Mouse (Mus musculus) liver, embryonic 13.5 days (tissue): Measurements from ENCODE around the gene Cep97. TPM values are rescaled to one million over a fixed set of nuclear protein-coding genes. Genes with fewer than 3 reads are reported as not detected.

Experiments used
- ATAC-seq: fragments of 200-750 bp; cut with Nextera tagmentation; 2 replicates; pipeline ENCODE4 v1.8.0; 2017; ENCODE audit warnings: low read depth, mild to moderate bottlenecking, moderate number of reproducible peaks, moderate library complexity
- DNase-seq: peaks from one replicate; pipeline ENCODE4 v3.0.0; 2022
- H3K27ac ChIP-seq: fragments of 300-500 bp; sonication (generic); 2 replicates; pipeline ENCODE4 v1.5.1; 2015; ENCODE audit warnings: moderate library complexity, mild to moderate bottlenecking, inconsistent platforms
- H3K27me3 ChIP-seq: fragments of 300-500 bp; sonication (generic); 2 replicates; pipeline ENCODE4 v1.6.1; 2015; ENCODE audit warnings: mild to moderate bottlenecking, inconsistent platforms
- H3K36me3 ChIP-seq: fragments of 300-500 bp; sonication (generic); 2 replicates; pipeline ENCODE4 v1.6.1; 2015; ENCODE audit warnings: mild to moderate bottlenecking, inconsistent platforms
- H3K4me1 ChIP-seq: fragments of 300-500 bp; sonication (generic); replicated peaks from 2 replicates; pipeline ENCODE4 v1.6.1; 2015; ENCODE audit warnings: inconsistent platforms
- H3K4me2 ChIP-seq: fragments of 300-500 bp; sonication (generic); 2 replicates; pipeline ENCODE4 v1.6.1; 2015; ENCODE audit warnings: inconsistent platforms, mild to moderate bottlenecking, moderate library complexity
- H3K4me3 ChIP-seq: fragments of 300-500 bp; sonication (generic); replicated peaks from 2 replicates; pipeline ENCODE4 v1.5.1; 2015; ENCODE audit warnings: mild to moderate bottlenecking, inconsistent platforms
- H3K9ac ChIP-seq: fragments of 300-500 bp; sonication (generic); 2 replicates; pipeline ENCODE4 v1.6.1; 2015; ENCODE audit warnings: mild to moderate bottlenecking, inconsistent platforms
- H3K9me3 ChIP-seq: fragments of 300-500 bp; sonication (generic); replicated peaks from 2 replicates; pipeline ENCODE4 v1.6.1; 2016; ENCODE audit warnings: inconsistent platforms
- WGBS: fragments of 180-500 bp; shearing (Covaris S2); methylation state at CpG from one replicate; pipeline ENCODE4 v1.1.7; 2015; ENCODE audit not compliant: insufficient replicate concordance; 5-methylcytosine and 5-hydroxymethylcytosine counted together
- polyA plus RNA-seq: library from polyadenylated mRNA; unstranded; fragments of >200 nt; fragmentation: Nextera tagmentation; extraction: Ambion mirVana; gene quantifications from 2 replicates; pipeline ENCODE4 v1.2.1, GENCODE M21; 2015

Gene Cep97
- polyA plus RNA-seq, 1 experiment from 2014 or later, result 5.7 TPM

GRCm38 (mm10) chr16:55895651-55896095 is 39.0 kb downstream of the Cep97 start:
- Histone ChIP-seq H3K27me3 (no peaks in the 10 kb centered on the region), H3K27ac (peak overlapping the region; percentile 87), H3K4me3 (peak overlapping the region; percentile 79), H3K9me3 (no peaks in the 10 kb centered on the region), H3K36me3 (no peaks in the 10 kb centered on the region), H3K4me1 (peaks cover 57% of the 10 kb centered on the region), H3K4me2 (peak overlapping the region; percentile 98), H3K9ac (peak overlapping the region; percentile 78)
- ATAC-seq, result peak; percentile 30; the same call in 1 of the 2 replicates
- WGBS, result 2% methylated on average over 9 of the region's 9 CpGs
- DNase-seq, result no peak

- peak within 1 kb of the TSS; percentile 78 for H3K9ac ChIP-seq
- no peaks in the 10 kb centered on the region for H3K27me3 ChIP-seq
- no peaks in the 10 kb centered on the region for H3K9me3 ChIP-seq
- peak within 1 kb of the TSS; percentile 79 for H3K4me3 ChIP-seq
- WGBS, result under 1% methylated on average over 71 of the region's 74 CpGs
- peaks cover 59% of the 10 kb centered on the region for H3K4me1 ChIP-seq
- ATAC-seq (peak; percentile 90), DNase-seq (peak; percentile 81)
- peak within 1 kb of the TSS; percentile 87 for H3K27ac ChIP-seq
- H3K36me3 ChIP-seq, result peaks cover 4% of the 10 kb centered on the region; the same call in 1 of the 2 replicates
- peak within 1 kb of the TSS; percentile 98 for H3K4me2 ChIP-seq
Observed at GRCm38 (mm10) chr16:55894893-55895650, 39.6 kb downstream of the Cep97 start, which contains the start of gene Nxpe3. Gene Nxpe3, minus strand, starts transcription at chr16:55895285.

GRCm38 (mm10) chr16:55894536-55894892 is 40.1 kb downstream of the Cep97 start:
- H3K9me3 ChIP-seq, result no peaks in the 10 kb centered on the region
- H3K27ac ChIP-seq, result peak overlapping the region; percentile 87
- H3K27me3 ChIP-seq, result no peaks in the 10 kb centered on the region
- ATAC-seq (peak; percentile 50), DNase-seq (no peak)
- H3K9ac ChIP-seq, result peak overlapping the region; percentile 78
- 0% methylated on average over 4 of the region's 4 CpGs for WGBS
- H3K4me2 ChIP-seq, result peak overlapping the region; percentile 98
- peak overlapping the region; percentile 79 for H3K4me3 ChIP-seq
- peaks cover 6% of the 10 kb centered on the region for H3K36me3 ChIP-seq
- H3K4me1 ChIP-seq, result peaks cover 59% of the 10 kb centered on the region

GRCm38 (mm10) chr16:55893410-55894107 is 41.1 kb downstream of the Cep97 start:
- peak overlapping the region; percentile 79; the same call in 1 of the 2 replicates for H3K4me3 ChIP-seq
- H3K4me1 ChIP-seq, result peaks cover 59% of the 10 kb centered on the region
- ATAC-seq (0 out of 2 replicates have a peak, but pooled peaks have one; percentile 28), DNase-seq (no peak)
- peak overlapping the region; percentile 98 for H3K4me2 ChIP-seq
- peak overlapping the region; percentile 87; the same call in 1 of the 2 replicates for H3K27ac ChIP-seq
- 24% methylated on average over 8 of the region's 8 CpGs for WGBS
- H3K9ac ChIP-seq, result peak overlapping the region; percentile 78
- no peaks in the 10 kb centered on the region for H3K27me3 ChIP-seq
- no peaks in the 10 kb centered on the region for H3K9me3 ChIP-seq
- peaks cover 7% of the 10 kb centered on the region for H3K36me3 ChIP-seq

- DNase-seq (no peak), ATAC-seq (no peak)
- Histone ChIP-seq H3K4me3 (no peak overlapping the region), H3K27me3 (no peaks in the 10 kb centered on the region), H3K36me3 (peaks cover 7% of the 10 kb centered on the region), H3K9me3 (no peaks in the 10 kb centered on the region), H3K9ac (no peak overlapping the region), H3K4me2 (peak overlapping the region; percentile 98), H3K27ac (no peak overlapping the region), H3K4me1 (peaks cover 58% of the 10 kb centered on the region)
- WGBS, result 12% methylated on average over 6 of the region's 7 CpGs
Observed at GRCm38 (mm10) chr16:55892484-55892883, 42.2 kb downstream of the Cep97 start.

GRCm38 (mm10) chr16:55891346-55891745 is 43.3 kb downstream of the Cep97 start:
- no peak overlapping the region for H3K4me2 ChIP-seq
- ATAC-seq (no peak), DNase-seq (no peak)
- no peak overlapping the region for H3K27ac ChIP-seq
- 84% methylated on average over 7 of the region's 7 CpGs for WGBS
- peaks cover 7% of the 10 kb centered on the region for H3K36me3 ChIP-seq
- no peak overlapping the region for H3K4me3 ChIP-seq
- no peaks in the 10 kb centered on the region for H3K27me3 ChIP-seq
- H3K4me1 ChIP-seq, result peaks cover 49% of the 10 kb centered on the region
- no peaks in the 10 kb centered on the region for H3K9me3 ChIP-seq
- H3K9ac ChIP-seq, result no peak overlapping the region

- H3K4me2 ChIP-seq, result 0 out of 2 replicates have a peak overlapping the region, but pooled peaks have one; percentile 11
- no peak for DNase-seq
- no peaks in the 10 kb centered on the region for H3K9me3 ChIP-seq
- no peaks in the 10 kb centered on the region for H3K27me3 ChIP-seq
- peaks cover 7% of the 10 kb centered on the region for H3K36me3 ChIP-seq
- H3K9ac ChIP-seq, result no peak overlapping the region
- H3K4me1 ChIP-seq, result peaks cover 43% of the 10 kb centered on the region
- no peak overlapping the region for H3K4me3 ChIP-seq
- no peak for ATAC-seq
- 59% methylated on average over 18 of the region's 19 CpGs for WGBS
- H3K27ac ChIP-seq, result no peak overlapping the region
Observed at GRCm38 (mm10) chr16:55890346-55891136, 44.1 kb downstream of the Cep97 start.

- DNase-seq (no peak), ATAC-seq (no peak)
- no peak overlapping the region for H3K4me2 ChIP-seq
- WGBS, result 77% methylated on average over 3 of the region's 3 CpGs
- H3K9ac ChIP-seq, result no peak overlapping the region
- no peak overlapping the region for H3K4me3 ChIP-seq
- peaks cover 7% of the 10 kb centered on the region for H3K36me3 ChIP-seq
- H3K9me3 ChIP-seq, result no peaks in the 10 kb centered on the region
- peaks cover 35% of the 10 kb centered on the region for H3K4me1 ChIP-seq
- no peak overlapping the region for H3K27ac ChIP-seq
- no peaks in the 10 kb centered on the region for H3K27me3 ChIP-seq
Observed at GRCm38 (mm10) chr16:55889451-55889850, 45.2 kb downstream of the Cep97 start.

- peaks cover 26% of the 10 kb centered on the region for H3K4me1 ChIP-seq
- H3K9me3 ChIP-seq, result no peaks in the 10 kb centered on the region
- H3K4me3 ChIP-seq, result no peak overlapping the region
- H3K27ac ChIP-seq, result no peak overlapping the region
- peaks cover 7% of the 10 kb centered on the region for H3K36me3 ChIP-seq
- no peak overlapping the region for H3K4me2 ChIP-seq
- H3K27me3 ChIP-seq, result no peaks in the 10 kb centered on the region
- no peak overlapping the region for H3K9ac ChIP-seq
- WGBS, result 67% methylated on average over 3 of the region's 3 CpGs
- no peak for ATAC-seq
- DNase-seq, result no peak
Observed at GRCm38 (mm10) chr16:55888584-55888960, 46.1 kb downstream of the Cep97 start.

- WGBS, result 35% methylated on average over 7 of the region's 7 CpGs
- Histone ChIP-seq H3K36me3 (peaks cover 7% of the 10 kb centered on the region), H3K4me2 (no peak overlapping the region), H3K27me3 (no peaks in the 10 kb centered on the region), H3K4me1 (peaks cover 20% of the 10 kb centered on the region), H3K27ac (no peak overlapping the region), H3K4me3 (no peak overlapping the region), H3K9me3 (no peaks in the 10 kb centered on the region), H3K9ac (no peak overlapping the region)
- ATAC-seq (0 out of 2 replicates have a peak, but pooled peaks have one; percentile 37), DNase-seq (no peak)
Observed at GRCm38 (mm10) chr16:55887814-55888583, 46.7 kb downstream of the Cep97 start.
